Mouse (Mus musculus): Measurements from ENCODE around the gene 4931406C07Rik. TPM values are rescaled to one million over a fixed set of nuclear protein-coding genes. Genes with fewer than 3 reads are reported as not detected.
A peak's percentile ranks its signal among the peaks of the same experiment; 100 is the strongest.
"Not testable (repeated sequence)": the region's sequence is repeated elsewhere in the genome, so short reads cannot be mapped to it uniquely, and the experiment has no call there.

The 4931406C07Rik gene
- polyA plus RNA-seq, 1 experiment: 5.4 TPM

GRCm38 (mm10) chr9:15305503-15306397 lies 498 bp downstream of the 4931406C07Rik start, which contains the start of gene Taf1d:
Gene Taf1d (plus strand): TSS chr9:15306214.
- TF ChIP-seq POLR2A (IDR thresholded peaks at IDR 0.05; ENCODE audit: control insufficient read depth, extremely low read depth, insufficient read depth, low read length, poor library complexity) (peak; percentile 91), CTCF (IDR thresholded peaks at IDR 0.05; ENCODE audit: borderline replicate concordance, control insufficient read depth, extremely low read depth, insufficient read depth, low read length, poor library complexity) (peak; percentile 39; the same call in 1 of the 2 replicates)
- WGBS: 11% methylated on average over 45 of the region's 45 CpGs
- Histone ChIP-seq H3K27me3 (ENCODE audit: control insufficient read depth, insufficient read depth, low read length) (no peaks in the 10 kb centered on the region), H3K4me3 (ENCODE audit: control insufficient read depth, insufficient read depth, low read length) (peak within 1 kb of the TSS; percentile 97), H3K36me3 (ENCODE audit: control insufficient read depth, insufficient read depth, low read length) (peaks cover 28% of the 10 kb centered on the region), H3K4me1 (replicated peaks; ENCODE audit: control insufficient read depth, insufficient read depth, low read length) (peaks cover 6% of the 10 kb centered on the region), H3K27ac (ENCODE audit: control insufficient read depth, insufficient read depth, low read length) (peak within 1 kb of the TSS; percentile 44; the same call in 1 of the 2 replicates)
- DNase-seq: peak; percentile 99

DNA sequence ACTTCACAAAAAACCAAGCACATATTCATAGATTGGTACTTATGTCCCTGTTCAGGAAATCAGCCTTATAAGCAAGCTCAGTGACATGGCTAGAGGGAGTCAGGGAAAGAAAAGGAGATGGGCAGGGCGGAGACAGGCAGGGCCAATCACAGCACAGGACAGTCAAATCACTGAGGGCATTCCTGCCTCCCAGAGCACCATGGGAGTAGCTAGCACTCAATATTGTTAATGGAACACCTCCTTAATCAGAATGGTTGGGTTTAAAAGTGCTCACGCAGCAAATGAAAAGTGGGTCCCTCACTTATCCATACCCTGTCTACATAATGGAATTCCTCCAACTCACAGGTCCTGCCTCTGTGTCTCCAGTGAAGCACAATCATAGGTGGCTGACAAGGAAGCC lies 3.4 kb downstream of the 4931406C07Rik start:
- 0 out of 2 replicates have a peak, but pooled peaks cover 4% of the 10 kb centered on the region for H3K36me3 ChIP-seq (ENCODE audit: control insufficient read depth, insufficient read depth, low read length)
- 98% methylated on average over 2 of the region's 2 CpGs for WGBS
- H3K4me3 ChIP-seq (ENCODE audit: control insufficient read depth, insufficient read depth, low read length): no peak overlapping the region
- H3K4me1 ChIP-seq (replicated peaks; ENCODE audit: control insufficient read depth, insufficient read depth, low read length): peaks cover 6% of the 10 kb centered on the region
- H3K27me3 ChIP-seq (ENCODE audit: control insufficient read depth, insufficient read depth, low read length): no peaks in the 10 kb centered on the region
- H3K27ac ChIP-seq (ENCODE audit: control insufficient read depth, insufficient read depth, low read length): no peak overlapping the region
- no peak for DNase-seq
- TF ChIP-seq CTCF (IDR thresholded peaks at IDR 0.05; ENCODE audit: borderline replicate concordance, control insufficient read depth, extremely low read depth, insufficient read depth, low read length, poor library complexity) (no peak), POLR2A (IDR thresholded peaks at IDR 0.05; ENCODE audit: control insufficient read depth, extremely low read depth, insufficient read depth, low read length, poor library complexity) (no peak)

DNA sequence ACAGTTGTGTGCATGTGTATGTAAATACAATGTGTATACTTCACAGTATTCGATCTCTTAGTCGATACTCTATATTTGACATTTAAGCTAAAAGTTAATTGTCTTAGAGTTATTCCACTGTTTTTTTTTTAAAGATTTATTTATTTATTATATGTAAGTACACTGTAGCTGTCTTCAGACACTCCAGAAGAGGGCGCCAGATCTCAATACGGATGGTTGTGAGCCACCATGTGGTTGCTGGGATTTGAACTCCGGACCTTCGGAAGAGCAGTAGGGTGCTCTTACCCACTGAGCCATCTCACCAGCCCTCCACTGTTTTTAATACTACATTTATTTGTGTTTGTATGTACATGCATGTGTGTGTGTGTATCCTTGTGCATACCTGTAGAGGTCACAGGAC lies 4.2 kb downstream of the 4931406C07Rik start:
- H3K36me3 ChIP-seq (ENCODE audit: control insufficient read depth, insufficient read depth, low read length); H3K27ac ChIP-seq (ENCODE audit: control insufficient read depth, insufficient read depth, low read length); H3K4me3 ChIP-seq (ENCODE audit: control insufficient read depth, insufficient read depth, low read length); H3K4me1 ChIP-seq (replicated peaks; ENCODE audit: control insufficient read depth, insufficient read depth, low read length); DNase-seq; H3K27me3 ChIP-seq (ENCODE audit: control insufficient read depth, insufficient read depth, low read length): not testable (repeated sequence)
- 89% methylated on average over 6 of the region's 6 CpGs for WGBS

DNA sequence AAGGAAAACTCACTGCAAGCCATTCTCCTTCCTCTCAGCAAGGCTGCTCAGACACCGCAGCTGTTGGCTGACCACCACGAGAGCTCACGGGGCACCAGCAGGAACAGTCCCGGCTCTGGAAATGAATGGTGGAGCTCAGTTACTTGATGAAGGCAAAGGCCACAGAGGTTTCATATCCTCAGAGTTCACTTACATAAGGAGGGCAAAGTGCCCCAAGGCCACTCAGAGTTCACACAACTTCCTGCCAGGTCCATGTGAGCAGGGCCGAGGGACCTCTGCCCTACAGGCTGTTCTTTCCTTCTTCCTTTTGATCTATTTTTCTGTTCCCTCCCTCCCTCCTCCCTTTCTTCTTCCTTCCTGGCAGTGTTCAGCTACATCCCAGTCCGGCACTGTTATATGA lies 4.8 kb downstream of the 4931406C07Rik start:
- H3K27me3 ChIP-seq (ENCODE audit: control insufficient read depth, insufficient read depth, low read length): no peaks in the 10 kb centered on the region
- TF ChIP-seq POLR2A (IDR thresholded peaks at IDR 0.05; ENCODE audit: control insufficient read depth, extremely low read depth, insufficient read depth, low read length, poor library complexity): no peak
- no peak for TF ChIP-seq CTCF (IDR thresholded peaks at IDR 0.05; ENCODE audit: borderline replicate concordance, control insufficient read depth, extremely low read depth, insufficient read depth, low read length, poor library complexity)
- H3K4me3 ChIP-seq (ENCODE audit: control insufficient read depth, insufficient read depth, low read length): no peak overlapping the region
- no peak overlapping the region for H3K27ac ChIP-seq (ENCODE audit: control insufficient read depth, insufficient read depth, low read length)
- 41% methylated on average over 6 of the region's 6 CpGs for WGBS
- no peaks in the 10 kb centered on the region for H3K36me3 ChIP-seq (ENCODE audit: control insufficient read depth, insufficient read depth, low read length)
- DNase-seq: no peak
- peaks cover 2% of the 10 kb centered on the region; the same call in 1 of the 2 replicates for H3K4me1 ChIP-seq (replicated peaks; ENCODE audit: control insufficient read depth, insufficient read depth, low read length)

- H3K27me3 ChIP-seq (ENCODE audit: control insufficient read depth, insufficient read depth, low read length): no peaks in the 10 kb centered on the region
- DNase-seq: no peak
- H3K4me1 ChIP-seq (replicated peaks; ENCODE audit: control insufficient read depth, insufficient read depth, low read length): no peaks in the 10 kb centered on the region
- no peak overlapping the region for H3K27ac ChIP-seq (ENCODE audit: control insufficient read depth, insufficient read depth, low read length)
- no peak for TF ChIP-seq CTCF (IDR thresholded peaks at IDR 0.05; ENCODE audit: borderline replicate concordance, control insufficient read depth, extremely low read depth, insufficient read depth, low read length, poor library complexity)
- TF ChIP-seq POLR2A (IDR thresholded peaks at IDR 0.05; ENCODE audit: control insufficient read depth, extremely low read depth, insufficient read depth, low read length, poor library complexity): no peak
- no peaks in the 10 kb centered on the region for H3K36me3 ChIP-seq (ENCODE audit: control insufficient read depth, insufficient read depth, low read length)
- H3K4me3 ChIP-seq (ENCODE audit: control insufficient read depth, insufficient read depth, low read length): no peak overlapping the region
- 95% methylated on average over 5 of the region's 5 CpGs for WGBS
Observed at GRCm38 (mm10) chr9:15300056-15300455, 6.2 kb downstream of the 4931406C07Rik start.

DNA sequence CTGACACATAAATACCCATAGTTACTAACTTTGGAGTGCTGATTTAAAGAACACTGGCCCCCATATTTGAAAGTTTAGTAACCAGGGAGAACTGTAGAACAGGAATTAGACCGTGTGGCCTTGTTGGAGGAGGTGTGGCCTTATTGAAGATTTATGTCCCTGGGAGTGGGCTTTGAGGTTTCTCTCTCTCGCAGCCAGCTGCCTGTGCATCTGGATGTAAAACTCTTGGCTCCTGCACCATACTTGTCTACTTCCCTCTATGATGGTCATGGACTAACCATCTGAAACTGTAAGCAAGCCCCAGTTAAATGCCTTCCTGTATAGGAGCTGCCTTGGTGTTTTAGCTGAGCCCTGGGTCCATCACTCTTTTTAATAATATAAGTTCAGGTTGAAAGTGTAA lies 7.8 kb downstream of the 4931406C07Rik start:
- Histone ChIP-seq H3K27ac (ENCODE audit: control insufficient read depth, insufficient read depth, low read length) (no peak overlapping the region), H3K4me1 (replicated peaks; ENCODE audit: control insufficient read depth, insufficient read depth, low read length) (no peaks in the 10 kb centered on the region), H3K4me3 (ENCODE audit: control insufficient read depth, insufficient read depth, low read length) (no peak overlapping the region), H3K36me3 (ENCODE audit: control insufficient read depth, insufficient read depth, low read length) (no peaks in the 10 kb centered on the region), H3K27me3 (ENCODE audit: control insufficient read depth, insufficient read depth, low read length) (no peaks in the 10 kb centered on the region)
- TF ChIP-seq POLR2A (IDR thresholded peaks at IDR 0.05; ENCODE audit: control insufficient read depth, extremely low read depth, insufficient read depth, low read length, poor library complexity) (no peak), CTCF (IDR thresholded peaks at IDR 0.05; ENCODE audit: borderline replicate concordance, control insufficient read depth, extremely low read depth, insufficient read depth, low read length, poor library complexity) (no peak)
- no peak for DNase-seq
- 29% methylated on average over 2 of the region's 2 CpGs for WGBS
